Mouse (Mus musculus): ENCODE data around the gene Rab31. TPM values are rescaled to one million over a fixed set of nuclear protein-coding genes. Genes with fewer than 3 reads are reported as not detected.

The Rab31 gene
- polyA plus RNA-seq, 1 experiment, result 18.0 TPM

DNA sequence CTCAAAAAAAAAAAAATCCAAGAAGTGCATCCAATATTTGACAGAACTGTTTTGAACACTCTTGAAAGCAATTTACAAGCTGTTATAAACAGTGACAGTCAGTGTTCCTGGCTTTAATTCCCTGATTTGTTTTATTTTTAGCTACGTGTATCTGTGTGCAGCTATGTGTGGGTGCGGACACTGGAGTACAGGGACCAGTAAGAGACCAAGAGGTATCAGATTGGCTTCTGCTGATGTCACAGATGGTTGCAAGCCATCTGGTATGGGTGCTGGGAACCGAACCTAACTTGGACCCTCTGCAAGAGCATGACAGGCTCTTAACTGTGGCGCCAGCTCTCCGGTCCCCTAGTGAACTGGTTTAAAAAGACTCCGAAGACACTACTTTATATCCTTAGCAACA lies 19.4 kb downstream of the Rab31 start:
- H3K4me1 ChIP-seq (ENCODE audit: control insufficient read depth, insufficient read depth, low read length), result no peaks in the 10 kb centered on the region
- H3K4me3 ChIP-seq (replicated peaks; ENCODE audit: control insufficient read depth, low read depth, low read length), result no peak overlapping the region
- WGBS, result 84% methylated on average over 6 of the region's 6 CpGs
- H3K27ac ChIP-seq (ENCODE audit: control insufficient read depth, insufficient read depth, low read depth, low read length, poor library complexity), result no peak overlapping the region
- TF ChIP-seq POLR2A (IDR thresholded peaks at IDR 0.05; ENCODE audit: borderline replicate concordance, control insufficient read depth, low read depth, low read length), result no peak
- no peak for TF ChIP-seq CTCF (IDR thresholded peaks at IDR 0.05; ENCODE audit: control insufficient read depth, insufficient read depth, low read length)

DNA sequence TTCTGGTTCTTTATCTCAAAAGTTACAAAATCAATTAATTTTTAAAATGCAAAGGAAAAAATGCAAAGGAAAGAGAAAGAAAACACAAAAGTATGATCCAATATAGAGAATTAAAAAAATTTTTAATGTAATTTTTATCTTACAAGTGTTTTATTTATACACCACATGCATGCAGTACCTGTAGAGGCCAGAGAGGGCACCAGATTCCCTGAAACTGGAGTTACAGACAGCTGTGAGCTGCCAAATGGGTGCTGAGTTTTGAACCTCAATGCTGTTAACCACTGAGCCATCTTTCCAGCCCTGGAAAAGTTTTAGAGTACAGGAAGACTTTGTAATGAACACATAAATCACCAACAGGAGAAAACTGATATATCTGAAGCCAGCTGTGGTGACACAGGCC lies 22.3 kb downstream of the Rab31 start:
- H3K4me1 ChIP-seq (ENCODE audit: control insufficient read depth, insufficient read depth, low read length), result no peaks in the 10 kb centered on the region
- no peak overlapping the region for H3K27ac ChIP-seq (ENCODE audit: control insufficient read depth, insufficient read depth, low read depth, low read length, poor library complexity)
- TF ChIP-seq CTCF (IDR thresholded peaks at IDR 0.05; ENCODE audit: control insufficient read depth, insufficient read depth, low read length) (0 out of 2 replicates have a peak, but pooled peaks have one; percentile 18), POLR2A (IDR thresholded peaks at IDR 0.05; ENCODE audit: borderline replicate concordance, control insufficient read depth, low read depth, low read length) (no peak)
- no peak overlapping the region for H3K4me3 ChIP-seq (replicated peaks; ENCODE audit: control insufficient read depth, low read depth, low read length)

DNA sequence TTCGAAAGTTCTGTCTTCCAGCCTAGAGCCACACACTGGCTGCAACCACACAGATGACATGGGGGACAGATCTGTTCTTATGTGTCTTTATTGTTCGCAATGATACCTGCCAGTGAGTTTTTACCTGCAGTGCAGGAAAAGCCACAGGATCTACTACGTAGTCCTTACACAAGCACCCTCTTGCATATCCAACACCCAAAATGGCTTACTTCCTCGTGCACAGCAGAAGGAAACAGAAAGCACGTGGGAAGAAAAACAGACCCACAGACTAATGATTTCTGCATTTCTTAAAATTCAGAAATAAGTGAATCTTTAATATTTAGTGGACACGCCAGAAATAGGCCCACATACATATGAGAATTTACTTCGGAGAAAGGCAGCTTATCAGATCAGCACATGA lies 22.7 kb downstream of the Rab31 start:
- H3K4me3 ChIP-seq (replicated peaks; ENCODE audit: control insufficient read depth, low read depth, low read length), result no peak overlapping the region
- H3K27ac ChIP-seq (ENCODE audit: control insufficient read depth, insufficient read depth, low read depth, low read length, poor library complexity), result no peak overlapping the region
- no peak for TF ChIP-seq POLR2A (IDR thresholded peaks at IDR 0.05; ENCODE audit: borderline replicate concordance, control insufficient read depth, low read depth, low read length)
- TF ChIP-seq CTCF (IDR thresholded peaks at IDR 0.05; ENCODE audit: control insufficient read depth, insufficient read depth, low read length), result no peak
- no peaks in the 10 kb centered on the region for H3K4me1 ChIP-seq (ENCODE audit: control insufficient read depth, insufficient read depth, low read length)
- WGBS, result 51% methylated on average over 7 of the region's 7 CpGs

DNA sequence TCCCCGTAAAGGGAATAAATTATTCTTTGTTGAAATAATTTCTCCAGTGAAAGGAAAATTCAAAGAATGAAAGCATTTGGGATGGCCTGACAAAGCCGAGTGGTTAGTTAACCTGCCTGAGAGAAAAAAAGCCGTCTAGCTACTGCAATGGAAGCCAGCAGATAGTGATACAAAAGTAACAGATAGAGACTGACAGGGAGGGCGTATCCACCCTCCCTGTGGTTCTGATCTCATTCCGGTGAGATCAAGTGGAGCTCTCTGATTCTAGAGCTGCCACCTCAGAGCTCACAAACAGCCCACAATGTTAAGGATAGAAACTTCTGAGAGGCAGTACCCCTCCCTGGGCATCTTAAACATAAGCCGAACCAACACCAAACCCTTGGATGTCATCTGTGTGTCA lies 23.6 kb downstream of the Rab31 start:
- Histone ChIP-seq H3K4me1 (ENCODE audit: control insufficient read depth, insufficient read depth, low read length) (no peaks in the 10 kb centered on the region), H3K4me3 (replicated peaks; ENCODE audit: control insufficient read depth, low read depth, low read length) (no peak overlapping the region), H3K27ac (ENCODE audit: control insufficient read depth, insufficient read depth, low read depth, low read length, poor library complexity) (no peak overlapping the region)
- 74% methylated on average over 6 of the region's 6 CpGs for WGBS
- TF ChIP-seq CTCF (IDR thresholded peaks at IDR 0.05; ENCODE audit: control insufficient read depth, insufficient read depth, low read length), result no peak
- TF ChIP-seq POLR2A (IDR thresholded peaks at IDR 0.05; ENCODE audit: borderline replicate concordance, control insufficient read depth, low read depth, low read length), result no peak

DNA sequence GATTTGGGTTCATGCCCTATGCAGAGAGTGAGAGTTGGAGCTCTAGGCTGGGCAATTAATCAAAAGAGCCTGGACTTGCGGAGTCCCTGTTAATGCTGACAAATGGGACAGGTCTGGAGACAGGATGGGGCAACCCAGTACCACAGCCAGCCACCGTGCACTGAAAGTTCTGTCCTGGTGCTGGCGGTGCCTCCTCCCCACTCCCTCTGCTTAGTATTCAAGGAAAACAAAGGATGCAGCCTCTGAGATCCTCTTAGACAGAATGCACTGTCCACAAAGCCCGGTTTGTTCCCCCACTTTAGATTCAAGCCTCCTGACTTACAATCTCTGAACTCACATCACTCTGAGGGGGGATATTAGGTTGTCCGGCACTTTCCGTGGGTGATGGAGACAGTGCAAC lies 26.2 kb downstream of the Rab31 start:
- 87% methylated on average over 6 of the region's 6 CpGs for WGBS
- TF ChIP-seq CTCF (IDR thresholded peaks at IDR 0.05; ENCODE audit: control insufficient read depth, insufficient read depth, low read length) (no peak), POLR2A (IDR thresholded peaks at IDR 0.05; ENCODE audit: borderline replicate concordance, control insufficient read depth, low read depth, low read length) (no peak)
- Histone ChIP-seq H3K4me3 (replicated peaks; ENCODE audit: control insufficient read depth, low read depth, low read length) (no peak overlapping the region), H3K27ac (ENCODE audit: control insufficient read depth, insufficient read depth, low read depth, low read length, poor library complexity) (no peak overlapping the region), H3K4me1 (ENCODE audit: control insufficient read depth, insufficient read depth, low read length) (no peaks in the 10 kb centered on the region)

DNA sequence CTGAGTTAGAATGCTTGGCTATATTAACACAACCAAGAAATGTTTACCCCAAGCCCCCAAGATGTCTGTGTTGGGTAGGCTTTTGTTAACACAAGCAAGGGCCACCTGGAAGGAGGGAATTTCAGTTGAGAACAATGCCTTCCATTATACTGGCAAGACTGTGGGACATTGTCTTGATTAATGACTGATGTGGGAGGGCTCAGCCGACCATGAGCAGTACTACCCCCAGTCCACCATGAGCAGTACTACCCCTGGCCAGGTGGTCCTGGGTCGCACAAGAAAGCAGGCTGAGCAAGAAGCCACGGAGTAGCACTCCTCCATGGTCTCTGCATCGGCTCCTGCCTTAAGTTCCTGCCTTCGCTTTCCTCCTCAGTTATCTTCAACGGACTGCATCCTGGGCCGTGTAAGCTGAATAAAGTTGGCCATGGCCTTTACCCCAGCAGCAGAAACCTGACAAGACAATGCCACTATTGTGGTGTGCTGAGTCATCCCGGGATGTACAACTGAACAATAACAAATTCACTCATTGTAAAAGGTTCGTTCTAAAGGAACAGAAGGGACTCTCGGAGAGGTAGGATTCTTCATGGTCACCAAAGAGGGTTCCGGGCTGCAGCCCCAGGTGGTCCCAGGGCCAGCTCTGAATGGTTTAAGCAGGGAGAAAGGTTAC lies 28.8 kb downstream of the Rab31 start:
- TF ChIP-seq CTCF (IDR thresholded peaks at IDR 0.05; ENCODE audit: control insufficient read depth, insufficient read depth, low read length), result no peak
- TF ChIP-seq POLR2A (IDR thresholded peaks at IDR 0.05; ENCODE audit: borderline replicate concordance, control insufficient read depth, low read depth, low read length), result no peak
- no peak overlapping the region for H3K27ac ChIP-seq (ENCODE audit: control insufficient read depth, insufficient read depth, low read depth, low read length, poor library complexity)
- WGBS, result 86% methylated on average over 11 of the region's 11 CpGs
- no peaks in the 10 kb centered on the region; the same call in 1 of the 2 replicates for H3K4me1 ChIP-seq (ENCODE audit: control insufficient read depth, insufficient read depth, low read length)
- no peak overlapping the region for H3K4me3 ChIP-seq (replicated peaks; ENCODE audit: control insufficient read depth, low read depth, low read length)

DNA sequence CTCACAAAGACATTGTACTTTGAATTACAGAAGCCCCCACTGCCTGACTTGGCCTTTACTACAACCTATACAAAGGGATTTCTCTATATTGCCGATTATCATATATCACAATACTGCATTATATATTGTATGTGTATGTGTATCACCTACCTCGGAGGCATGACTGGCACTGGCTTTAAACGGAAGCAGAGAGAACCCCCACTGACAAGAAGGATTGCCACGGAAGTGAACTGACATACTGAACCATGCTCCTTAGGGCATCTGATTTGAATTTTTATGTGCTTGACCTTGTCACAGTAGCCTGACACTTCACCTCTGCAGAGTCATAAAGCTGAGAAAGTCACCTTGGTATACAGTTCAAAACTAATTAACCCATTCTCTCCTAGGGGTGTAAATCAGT lies 29.6 kb downstream of the Rab31 start:
- H3K4me3 ChIP-seq (replicated peaks; ENCODE audit: control insufficient read depth, low read depth, low read length), result no peak overlapping the region
- 83% methylated on average over 4 of the region's 4 CpGs for WGBS
- TF ChIP-seq POLR2A (IDR thresholded peaks at IDR 0.05; ENCODE audit: borderline replicate concordance, control insufficient read depth, low read depth, low read length) (no peak), CTCF (IDR thresholded peaks at IDR 0.05; ENCODE audit: control insufficient read depth, insufficient read depth, low read length) (no peak)
- H3K27ac ChIP-seq (ENCODE audit: control insufficient read depth, insufficient read depth, low read depth, low read length, poor library complexity), result no peak overlapping the region
- H3K4me1 ChIP-seq (ENCODE audit: control insufficient read depth, insufficient read depth, low read length), result no peaks in the 10 kb centered on the region; the same call in 1 of the 2 replicates

DNA sequence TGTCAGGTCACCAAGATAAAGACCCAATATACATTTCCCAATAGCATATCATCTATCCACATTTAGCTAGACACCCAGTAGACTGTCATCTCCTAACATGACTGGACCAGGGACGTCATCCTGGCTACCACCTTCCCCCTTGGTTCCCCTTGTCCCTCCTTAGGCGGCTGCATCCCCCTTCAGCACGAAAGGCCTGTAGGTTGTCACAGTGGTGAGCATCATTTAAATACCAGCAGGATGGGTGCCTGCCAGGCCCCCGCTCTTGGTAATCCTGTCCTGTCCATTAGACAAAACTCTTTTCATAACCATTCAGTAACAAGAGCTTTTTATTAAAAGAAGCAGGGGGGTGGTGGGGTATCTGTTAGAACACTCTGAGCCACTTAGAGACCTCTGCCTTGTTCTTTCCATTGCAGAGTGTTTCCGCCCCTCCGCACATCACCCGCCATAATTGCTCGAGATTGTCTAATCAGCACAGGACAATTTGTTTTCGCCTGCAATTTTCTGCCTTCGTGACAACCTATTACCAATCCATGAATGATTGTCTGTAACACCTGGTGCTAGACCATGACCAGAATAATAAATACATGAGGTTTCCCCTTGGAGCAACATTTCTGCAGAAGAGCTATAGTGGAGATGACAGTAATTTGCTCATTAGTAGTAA lies 30.2 kb downstream of the Rab31 start:
- H3K4me1 ChIP-seq (ENCODE audit: control insufficient read depth, insufficient read depth, low read length), result no peaks in the 10 kb centered on the region; the same call in 1 of the 2 replicates
- TF ChIP-seq CTCF (IDR thresholded peaks at IDR 0.05; ENCODE audit: control insufficient read depth, insufficient read depth, low read length), result no peak
- TF ChIP-seq POLR2A (IDR thresholded peaks at IDR 0.05; ENCODE audit: borderline replicate concordance, control insufficient read depth, low read depth, low read length), result no peak
- WGBS, result 88% methylated on average over 10 of the region's 10 CpGs

More for the DNA sequence above, 30.2 kb downstream of the Rab31 start:
- Histone ChIP-seq H3K27ac (ENCODE audit: control insufficient read depth, insufficient read depth, low read depth, low read length, poor library complexity) (no peak overlapping the region), H3K4me3 (replicated peaks; ENCODE audit: control insufficient read depth, low read depth, low read length) (no peak overlapping the region)

All from bone marrow, adult 2 months (tissue).